Mouse (Mus musculus): Measurements from ENCODE around the gene Chil1. TPM values are rescaled to one million over a fixed set of nuclear protein-coding genes. Genes with fewer than 3 reads are reported as not detected.

Gene Chil1
- polyA plus RNA-seq, 1 experiment = not detected

- Histone ChIP-seq H3K27me3 (ENCODE audit: control insufficient read depth) (no peaks in the 10 kb centered on the region), H3K9me3 (ENCODE audit: control insufficient read depth, low read length) (no peaks in the 10 kb centered on the region), H3K36me3 (ENCODE audit: control insufficient read depth) (no peaks in the 10 kb centered on the region), H3K4me1 (ENCODE audit: control insufficient read depth) (no peaks in the 10 kb centered on the region), H3K4me3 (replicated peaks) (no peak overlapping the region)
- TF ChIP-seq GATA1 (IDR thresholded peaks at IDR 0.05; ENCODE audit: low read length) (no peak), TAL1 (IDR thresholded peaks at IDR 0.05; ENCODE audit: low read length) (no peak)
Measured at GRCm38 (mm10) chr1:134198197-134198995, 16.4 kb downstream of the Chil1 start.

GRCm38 (mm10) chr1:134200481-134200880 is 18.5 kb downstream of the Chil1 start:
- H3K36me3 ChIP-seq (ENCODE audit: control insufficient read depth) = no peaks in the 10 kb centered on the region
- H3K4me1 ChIP-seq (ENCODE audit: control insufficient read depth) = peaks cover 3% of the 10 kb centered on the region
- H3K27me3 ChIP-seq (ENCODE audit: control insufficient read depth) = no peaks in the 10 kb centered on the region
- no peak for TF ChIP-seq GATA1 (IDR thresholded peaks at IDR 0.05; ENCODE audit: low read length)
- no peak for TF ChIP-seq TAL1 (IDR thresholded peaks at IDR 0.05; ENCODE audit: low read length)
- H3K9me3 ChIP-seq (ENCODE audit: control insufficient read depth, low read length) = no peaks in the 10 kb centered on the region
- no peak overlapping the region for H3K4me3 ChIP-seq (replicated peaks)

- Histone ChIP-seq H3K27me3 (ENCODE audit: control insufficient read depth) (no peaks in the 10 kb centered on the region), H3K36me3 (ENCODE audit: control insufficient read depth) (no peaks in the 10 kb centered on the region), H3K9me3 (ENCODE audit: control insufficient read depth, low read length) (no peaks in the 10 kb centered on the region), H3K4me3 (replicated peaks) (no peak overlapping the region), H3K4me1 (ENCODE audit: control insufficient read depth) (peaks cover 8% of the 10 kb centered on the region)
- TF ChIP-seq TAL1 (IDR thresholded peaks at IDR 0.05; ENCODE audit: low read length) = no peak
- TF ChIP-seq GATA1 (IDR thresholded peaks at IDR 0.05; ENCODE audit: low read length) = no peak
Measured at GRCm38 (mm10) chr1:134200998-134201686, 19.2 kb downstream of the Chil1 start.

GRCm38 (mm10) chr1:134201751-134202420 is 19.9 kb downstream of the Chil1 start:
- no peaks in the 10 kb centered on the region for H3K36me3 ChIP-seq (ENCODE audit: control insufficient read depth)

GRCm38 (mm10) chr1:134204230-134204629 is 22.3 kb downstream of the Chil1 start:
- no peaks in the 10 kb centered on the region for H3K27me3 ChIP-seq (ENCODE audit: control insufficient read depth)
- TF ChIP-seq GATA1 (IDR thresholded peaks at IDR 0.05; ENCODE audit: low read length) = no peak
- no peaks in the 10 kb centered on the region for H3K36me3 ChIP-seq (ENCODE audit: control insufficient read depth)
- no peak overlapping the region for H3K4me3 ChIP-seq (replicated peaks)
- peaks cover 6% of the 10 kb centered on the region for H3K9me3 ChIP-seq (ENCODE audit: control insufficient read depth, low read length)
- H3K4me1 ChIP-seq (ENCODE audit: control insufficient read depth) = peaks cover 8% of the 10 kb centered on the region

More at GRCm38 (mm10) chr1:134201751-134202420, 19.9 kb downstream of the Chil1 start:
- H3K4me3 ChIP-seq (replicated peaks) = no peak overlapping the region
- no peaks in the 10 kb centered on the region for H3K27me3 ChIP-seq (ENCODE audit: control insufficient read depth)
- no peak for TF ChIP-seq GATA1 (IDR thresholded peaks at IDR 0.05; ENCODE audit: low read length)
- TF ChIP-seq TAL1 (IDR thresholded peaks at IDR 0.05; ENCODE audit: low read length) = no peak
- H3K4me1 ChIP-seq (ENCODE audit: control insufficient read depth) = peaks cover 8% of the 10 kb centered on the region
- H3K9me3 ChIP-seq (ENCODE audit: control insufficient read depth, low read length) = no peaks in the 10 kb centered on the region

GRCm38 (mm10) chr1:134205296-134206018 is 23.5 kb downstream of the Chil1 start:
- TF ChIP-seq TAL1 (IDR thresholded peaks at IDR 0.05; ENCODE audit: low read length) (no peak), GATA1 (IDR thresholded peaks at IDR 0.05; ENCODE audit: low read length) (no peak)
- Histone ChIP-seq H3K9me3 (ENCODE audit: control insufficient read depth, low read length) (peaks cover 6% of the 10 kb centered on the region), H3K4me1 (ENCODE audit: control insufficient read depth) (peaks cover 8% of the 10 kb centered on the region), H3K27me3 (ENCODE audit: control insufficient read depth) (no peaks in the 10 kb centered on the region), H3K36me3 (ENCODE audit: control insufficient read depth) (no peaks in the 10 kb centered on the region), H3K4me3 (replicated peaks) (no peak overlapping the region)

GRCm38 (mm10) chr1:134206085-134206484 is 24.1 kb downstream of the Chil1 start:
- H3K27me3 ChIP-seq (ENCODE audit: control insufficient read depth) = peaks cover 2% of the 10 kb centered on the region; the same call in 1 of the 2 replicates
- H3K4me3 ChIP-seq (replicated peaks) = no peak overlapping the region
- peaks cover 8% of the 10 kb centered on the region for H3K4me1 ChIP-seq (ENCODE audit: control insufficient read depth)
- H3K36me3 ChIP-seq (ENCODE audit: control insufficient read depth) = no peaks in the 10 kb centered on the region
- peaks cover 6% of the 10 kb centered on the region for H3K9me3 ChIP-seq (ENCODE audit: control insufficient read depth, low read length)
- no peak for TF ChIP-seq TAL1 (IDR thresholded peaks at IDR 0.05; ENCODE audit: low read length)
- no peak for TF ChIP-seq GATA1 (IDR thresholded peaks at IDR 0.05; ENCODE audit: low read length)

GRCm38 (mm10) chr1:134210179-134210755 is 28.3 kb downstream of the Chil1 start:
- Histone ChIP-seq H3K9me3 (ENCODE audit: control insufficient read depth, low read length) (peaks cover 6% of the 10 kb centered on the region), H3K4me1 (ENCODE audit: control insufficient read depth) (peaks cover 7% of the 10 kb centered on the region), H3K36me3 (ENCODE audit: control insufficient read depth) (no peaks in the 10 kb centered on the region), H3K4me3 (replicated peaks) (no peak overlapping the region), H3K27me3 (ENCODE audit: control insufficient read depth) (peaks cover 3% of the 10 kb centered on the region; the same call in 1 of the 2 replicates)
- TF ChIP-seq GATA1 (IDR thresholded peaks at IDR 0.05; ENCODE audit: low read length) (no peak), TAL1 (IDR thresholded peaks at IDR 0.05; ENCODE audit: low read length) (no peak; the same call in 2 of the 3 replicates)
